Mouse (Mus musculus): ENCODE results near the gene Clip2.

DNA sequence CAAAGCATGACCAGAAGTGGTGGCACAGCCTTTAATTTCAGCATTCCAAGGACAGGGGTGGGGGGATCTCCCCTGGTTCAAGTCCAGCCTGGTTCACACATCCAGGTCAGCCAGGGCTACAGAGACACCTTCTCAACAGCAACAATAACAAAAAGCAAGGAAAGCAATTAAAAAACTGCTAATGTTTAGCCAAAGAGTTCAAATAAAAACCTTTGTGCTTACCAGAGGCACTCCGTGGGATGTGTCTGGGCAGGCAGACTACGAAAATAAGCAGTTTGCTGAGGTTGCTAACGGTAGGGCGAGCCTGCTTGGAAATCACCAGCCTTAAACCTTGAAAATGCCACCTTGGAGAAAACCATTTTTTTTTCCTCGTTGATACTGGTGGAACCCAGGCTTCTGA is 28.9 kb upstream of the Clip2 start, which contains the start of gene Rfc2:
- no peak for TF ChIP-seq CTCF (IDR thresholded peaks at IDR 0.05; ENCODE audit: borderline replicate concordance, insufficient read depth, low read length)
- TF ChIP-seq POLR2A (IDR thresholded peaks at IDR 0.05; ENCODE audit: low read depth, low read length): no peak
